Mouse (Mus musculus) lung, embryonic 16.5 days (tissue): Measurements from ENCODE around the gene Dna2. TPM values are rescaled to one million over a fixed set of nuclear protein-coding genes. Genes with fewer than 3 reads are reported as not detected.

Source experiments
- ATAC-seq: fragments of 200-750 bp; cut with Nextera tagmentation; 2 replicates; pipeline ENCODE4 v1.8.0; 2017; ENCODE audit warnings: low read depth, mild to moderate bottlenecking, moderate library complexity
- H3K27ac ChIP-seq: fragments of 300-500 bp; sonication (generic); 2 replicates; pipeline ENCODE4 v1.5.1; 2014; ENCODE audit warnings: mild to moderate bottlenecking, control low read depth, low read length
- H3K27me3 ChIP-seq: fragments of 300-500 bp; sonication (generic); 2 replicates; pipeline ENCODE4 v1.6.1; 2014; ENCODE audit warnings: low read depth, low read length, mixed read lengths; ENCODE audit not compliant: control insufficient read depth, insufficient read depth
- H3K36me3 ChIP-seq: fragments of 300-500 bp; sonication (generic); 2 replicates; pipeline ENCODE4 v1.6.1; 2014; ENCODE audit warnings: low read length; ENCODE audit not compliant: control insufficient read depth, insufficient read depth
- H3K4me1 ChIP-seq: fragments of 300-500 bp; sonication (generic); replicated peaks from 2 replicates; pipeline ENCODE4 v1.6.1; 2014; ENCODE audit warnings: low read length, mixed read lengths; ENCODE audit not compliant: control insufficient read depth, insufficient read depth
- H3K4me2 ChIP-seq: fragments of 300-500 bp; sonication (generic); 2 replicates; pipeline ENCODE4 v1.6.1; 2014; ENCODE audit warnings: low read depth, low read length, control low read depth
- H3K4me3 ChIP-seq: fragments of 300-500 bp; sonication (generic); 2 replicates; pipeline ENCODE4 v1.5.1; 2014; ENCODE audit warnings: mild to moderate bottlenecking, low read length, control low read depth
- H3K9ac ChIP-seq: fragments of 300-500 bp; sonication (generic); 2 replicates; pipeline ENCODE4 v1.6.1; 2014; ENCODE audit warnings: low read length, control low read depth
- H3K9me3 ChIP-seq: fragments of 300-500 bp; sonication (generic); 2 replicates; pipeline ENCODE4 v1.6.1; 2016; ENCODE audit warnings: low read length; ENCODE audit not compliant: control insufficient read depth
- WGBS: fragments of 180-500 bp; shearing (Covaris S2); extraction: QIAGEN DNeasy Blood & Tissue Kit; methylation state at CpG from one replicate; pipeline ENCODE4 v1.1.7; 2014; 5-methylcytosine and 5-hydroxymethylcytosine counted together
- polyA plus RNA-seq: library from polyadenylated mRNA; unstranded; fragments of >200 nt; fragmentation: Nextera tagmentation; extraction: Ambion mirVana; gene quantifications from 2 replicates; pipeline ENCODE4 v1.2.1, GENCODE M21; 2015

The Dna2 gene
- polyA plus RNA-seq, 1 experiment from 2014 or later = 17.5 TPM

DNA sequence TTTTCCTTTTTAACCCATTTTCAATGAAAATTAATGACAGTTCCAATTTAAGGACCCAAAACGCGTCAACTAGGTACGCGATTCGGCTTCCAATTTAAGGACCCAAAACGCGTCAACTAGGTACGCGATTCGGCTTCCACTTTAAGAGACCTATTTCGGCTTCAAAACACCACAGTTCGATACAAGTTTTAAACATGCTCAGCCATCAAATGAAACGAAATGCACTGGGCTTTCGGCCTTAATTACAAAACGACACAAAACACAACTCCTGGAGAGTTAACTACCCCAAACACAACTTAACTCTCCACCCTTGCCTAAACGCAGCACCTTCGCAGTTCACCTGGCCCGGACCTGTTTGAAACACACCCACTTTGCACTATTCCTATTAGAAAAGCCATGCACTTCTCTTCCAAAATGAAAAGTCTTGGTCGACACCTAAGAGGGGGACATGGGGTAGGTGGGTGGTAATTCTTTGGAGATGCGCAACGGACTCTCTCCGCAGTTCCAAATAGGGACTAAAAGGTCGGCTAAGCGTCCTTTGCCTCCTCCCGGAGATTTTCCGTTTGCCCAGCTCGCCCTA, 75.8 kb downstream of the Dna2 start:
- no peak for ATAC-seq
- Histone ChIP-seq H3K27me3 (no peaks in the 10 kb centered on the region), H3K9ac (peak overlapping the region; percentile 100), H3K4me2 (peak overlapping the region; percentile 70), H3K9me3 (no peaks in the 10 kb centered on the region), H3K4me1 (peaks cover 20% of the 10 kb centered on the region), H3K36me3 (peaks cover 4% of the 10 kb centered on the region; the same call in 1 of the 2 replicates), H3K4me3 (peak overlapping the region; percentile 94), H3K27ac (peak overlapping the region; percentile 99)
- WGBS = under 1% methylated on average over 27 of the region's 27 CpGs

DNA sequence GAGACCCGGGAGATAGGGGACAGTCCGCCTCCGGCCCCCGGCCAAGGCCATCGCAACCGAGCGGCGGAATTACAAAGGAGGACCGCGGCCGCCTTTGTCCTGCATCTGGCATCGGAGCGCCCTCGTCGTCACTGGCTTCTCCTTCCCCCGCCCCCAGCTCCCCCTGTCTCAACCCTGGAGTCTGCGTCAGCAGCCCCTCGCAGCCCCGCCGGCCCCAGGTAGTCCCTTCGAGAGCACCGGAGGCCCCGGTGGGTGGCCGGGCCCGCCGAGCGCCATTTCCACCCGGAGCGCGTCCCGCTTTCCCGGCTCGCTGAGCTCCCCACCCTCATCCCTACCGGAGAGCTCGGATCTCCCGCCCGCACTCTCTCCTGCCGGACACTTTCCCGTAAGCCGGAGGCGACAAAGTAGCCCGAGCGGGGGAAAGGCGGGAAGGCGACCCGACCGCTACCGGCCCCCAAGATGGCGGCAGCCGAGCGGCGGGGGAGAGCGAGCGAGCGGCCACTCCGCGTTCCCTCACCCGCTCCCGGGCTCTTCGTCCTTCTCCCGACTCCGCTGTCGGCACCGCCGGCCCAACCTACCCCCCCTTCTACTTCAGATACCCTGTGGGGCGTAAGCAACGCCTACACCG, 76.4 kb downstream of the Dna2 start:
- H3K9ac ChIP-seq = peak overlapping the region; percentile 100
- ATAC-seq = peak; percentile 54
- H3K4me3 ChIP-seq = peak overlapping the region; percentile 94
- under 1% methylated on average over 54 of the region's 68 CpGs for WGBS
- H3K4me2 ChIP-seq = peak overlapping the region; percentile 70
- H3K4me1 ChIP-seq = peaks cover 20% of the 10 kb centered on the region
- no peaks in the 10 kb centered on the region for H3K27me3 ChIP-seq
- H3K27ac ChIP-seq = peak overlapping the region; percentile 99
- no peaks in the 10 kb centered on the region for H3K9me3 ChIP-seq
- no peaks in the 10 kb centered on the region for H3K36me3 ChIP-seq

Other genes starting within 250 kb of the Dna2 start
- 4.6 and 5.7 TPM in 2 replicates for gene Stox1, start 220.9 kb upstream of the Dna2 start, polyA plus RNA-seq
- gene Ccar1, start 154.7 kb upstream of the Dna2 start, polyA plus RNA-seq = 125 and 130 TPM in 2 replicates
- gene Tet1, start 38.0 kb upstream of the Dna2 start, polyA plus RNA-seq = 21.5 and 27.0 TPM in 2 replicates
- 15.7 and 16.3 TPM in 2 replicates for gene Slc25a16, start 26.4 kb upstream of the Dna2 start, polyA plus RNA-seq
- gene Rufy2, start 33.2 kb downstream of the Dna2 start, polyA plus RNA-seq = 16.5 and 18.3 TPM in 2 replicates
- 103 and 108 TPM in 2 replicates for gene Hnrnph3, start 77.2 kb downstream of the Dna2 start, polyA plus RNA-seq
- 2.8 and 3.7 TPM in 2 replicates for gene Pbld2, start 77.3 kb downstream of the Dna2 start, polyA plus RNA-seq
- 1.1 TPM in 2 replicates for gene Pbld1, start 113.1 kb downstream of the Dna2 start, polyA plus RNA-seq
- not detected in 2 replicates for gene Atoh7, start 152.6 kb downstream of the Dna2 start, polyA plus RNA-seq